Mouse (Mus musculus): ENCODE results near the gene Myh1.

Gene Myh1

DNA sequence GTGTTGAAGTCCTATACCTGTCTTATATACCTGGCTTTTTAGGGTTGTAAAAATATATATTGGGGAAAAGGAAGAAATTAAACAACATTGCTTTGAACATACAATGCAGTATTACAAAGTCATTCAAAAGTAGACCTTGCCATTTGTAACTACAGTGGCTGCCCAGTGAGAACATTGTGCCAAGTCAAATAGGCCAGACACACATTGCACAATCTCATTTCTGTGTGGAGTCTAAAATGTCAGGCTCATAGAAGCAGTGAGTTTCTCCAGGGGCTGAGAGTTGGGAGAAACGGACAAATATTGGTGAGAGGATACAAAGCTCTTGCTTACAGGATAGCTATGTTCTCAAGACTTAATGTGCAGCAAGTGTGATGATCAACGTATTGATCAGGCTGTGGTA, 30.1 kb downstream of the Myh1 start:
- no peak for DNase-seq (ENCODE audit: low read depth, low spot score)

DNA sequence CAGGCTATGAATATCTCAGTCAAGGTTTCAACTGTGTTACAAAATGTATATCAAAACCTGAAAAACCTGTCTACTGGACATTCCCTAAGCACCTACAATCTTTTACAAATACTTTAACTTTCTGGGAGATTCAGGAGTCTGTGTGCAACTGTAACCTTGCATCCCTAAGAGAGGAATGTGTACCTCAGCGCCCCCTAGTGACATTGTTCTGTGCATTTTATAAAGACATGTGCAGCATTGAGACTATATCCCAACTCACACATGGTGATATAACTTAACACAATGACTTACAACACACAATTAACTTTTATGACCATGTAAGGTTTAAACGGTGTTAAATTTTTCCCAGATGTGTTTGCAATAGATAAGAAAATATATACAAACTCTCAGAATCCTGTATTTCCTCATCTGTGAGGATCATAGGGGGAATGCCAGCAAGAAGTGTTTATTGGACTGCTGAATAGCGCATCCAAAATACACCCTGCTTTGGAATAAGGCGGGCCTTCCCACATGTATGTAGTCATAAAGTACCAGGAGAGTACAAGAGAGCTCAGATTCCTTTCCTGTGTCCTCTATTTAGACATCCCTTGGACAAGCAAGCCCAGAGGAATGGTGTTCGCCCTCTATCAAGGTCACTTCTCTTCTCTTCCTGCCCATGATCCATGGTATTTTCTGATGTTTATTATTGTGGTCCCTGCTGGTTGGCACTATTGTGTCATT, 35.9 kb downstream of the Myh1 start:
- peak; percentile 51 for DNase-seq (ENCODE audit: low read depth, low spot score)

DNA sequence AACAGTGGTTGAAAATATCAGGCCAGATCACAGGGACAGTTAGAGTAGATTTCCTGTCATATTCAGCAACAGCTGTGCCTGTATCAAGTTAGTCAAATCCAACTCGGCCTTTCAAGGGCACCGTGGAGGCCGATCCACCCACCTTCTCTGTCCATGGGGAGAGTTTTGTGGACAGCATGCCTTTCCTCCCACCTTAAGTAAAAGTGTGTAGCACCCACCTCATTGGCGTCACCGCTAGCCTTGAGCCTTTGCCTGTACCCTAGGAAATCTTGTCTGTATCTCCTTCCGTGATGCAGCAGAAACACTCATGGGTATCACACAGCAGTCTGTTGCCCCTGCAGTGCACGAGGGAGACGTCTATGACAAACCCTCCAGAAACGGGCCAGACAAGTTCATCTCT, 36.9 kb downstream of the Myh1 start:
- no peak for DNase-seq (ENCODE audit: low read depth, low spot score)

DNA sequence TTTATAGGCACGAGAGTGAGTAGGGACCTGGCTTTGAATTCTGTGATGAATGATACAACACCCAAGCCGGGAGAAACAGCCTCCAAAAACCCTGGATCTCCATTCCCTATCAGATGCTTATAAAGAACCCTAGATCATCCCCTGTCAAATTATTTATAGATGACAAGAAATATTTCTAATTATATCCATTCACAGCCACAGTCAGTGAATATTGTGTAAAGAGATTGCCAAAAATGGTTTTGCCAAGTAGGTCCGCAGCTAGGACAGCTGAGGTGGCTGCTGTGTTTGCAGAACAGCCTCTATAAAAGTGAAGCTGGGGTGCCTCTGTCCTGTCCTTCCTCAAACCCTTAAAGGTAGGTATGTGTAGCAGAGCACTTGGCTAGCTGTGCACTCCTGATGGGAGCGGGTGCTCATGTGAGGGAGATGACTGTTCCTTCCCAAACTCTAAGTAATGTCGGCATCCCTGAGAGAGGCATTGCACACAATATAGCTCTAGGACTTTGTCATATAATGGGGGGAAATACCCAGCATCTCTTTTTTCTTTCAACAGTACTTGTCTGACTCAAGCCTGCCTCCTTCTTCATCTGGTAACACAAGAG, 37.7 kb downstream of the Myh1 start, which contains the start of gene Myh4:
Gene Myh4 (plus strand): TSS at position 549 of the 599 bp plus-strand sequence.
- no peak for DNase-seq (ENCODE audit: low read depth, low spot score)

DNA sequence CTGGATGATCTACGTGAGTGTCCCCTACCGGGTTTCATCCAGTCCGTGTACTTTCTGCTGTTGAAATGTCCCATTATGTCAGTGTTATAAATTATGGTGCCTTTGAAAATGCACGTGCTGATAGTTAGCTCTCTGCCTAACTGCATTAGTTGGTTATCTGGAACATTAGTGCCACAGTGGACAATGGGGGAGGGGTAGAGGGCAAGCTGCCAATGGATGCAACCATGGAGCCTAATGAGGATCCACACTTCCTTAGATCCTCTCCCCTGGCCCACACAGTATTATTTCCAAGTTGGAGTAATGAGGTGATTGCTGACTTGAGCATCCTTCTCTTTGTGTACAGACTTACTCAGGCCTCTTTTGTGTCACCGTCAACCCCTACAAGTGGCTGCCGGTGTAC, 41.2 kb downstream of the Myh1 start:
- DNase-seq (ENCODE audit: low read depth, low spot score): no peak

DNA sequence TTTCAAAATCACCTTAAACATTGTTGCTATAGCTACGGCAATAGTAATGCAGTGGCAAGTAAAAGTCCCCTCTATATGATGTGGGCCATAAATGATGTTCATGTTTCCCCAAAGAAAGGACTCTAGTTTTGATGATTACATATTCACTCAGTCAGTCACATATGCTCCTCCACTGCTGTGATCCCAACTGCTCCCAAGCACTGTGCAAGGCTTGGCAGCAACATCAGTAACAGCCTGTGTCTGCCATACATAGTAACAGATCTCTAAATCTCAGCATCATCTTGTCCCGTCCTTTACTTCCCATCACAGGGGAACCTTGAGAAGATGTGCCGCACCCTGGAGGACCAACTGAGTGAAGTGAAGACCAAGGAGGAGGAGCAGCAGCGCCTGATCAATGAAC, 53.8 kb downstream of the Myh1 start:
- DNase-seq (ENCODE audit: low read depth, low spot score): no peak

DNA sequence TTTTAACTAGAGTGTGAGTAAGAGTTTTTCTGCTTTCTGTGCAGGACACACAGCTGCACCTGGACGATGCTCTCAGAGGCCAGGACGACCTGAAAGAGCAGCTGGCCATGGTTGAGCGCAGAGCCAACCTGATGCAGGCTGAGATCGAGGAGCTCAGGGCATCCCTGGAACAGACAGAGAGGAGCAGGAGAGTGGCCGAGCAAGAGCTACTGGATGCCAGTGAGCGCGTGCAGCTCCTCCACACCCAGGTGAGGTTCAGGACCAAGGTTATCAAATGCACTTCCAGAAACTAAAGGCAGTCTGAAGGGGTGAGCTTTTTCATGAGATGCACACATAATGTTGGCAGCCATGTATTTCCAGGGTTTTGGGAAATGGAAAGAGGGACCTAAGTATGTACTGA, 57.2 kb downstream of the Myh1 start:
- no peak for DNase-seq (ENCODE audit: low read depth, low spot score)

DNA sequence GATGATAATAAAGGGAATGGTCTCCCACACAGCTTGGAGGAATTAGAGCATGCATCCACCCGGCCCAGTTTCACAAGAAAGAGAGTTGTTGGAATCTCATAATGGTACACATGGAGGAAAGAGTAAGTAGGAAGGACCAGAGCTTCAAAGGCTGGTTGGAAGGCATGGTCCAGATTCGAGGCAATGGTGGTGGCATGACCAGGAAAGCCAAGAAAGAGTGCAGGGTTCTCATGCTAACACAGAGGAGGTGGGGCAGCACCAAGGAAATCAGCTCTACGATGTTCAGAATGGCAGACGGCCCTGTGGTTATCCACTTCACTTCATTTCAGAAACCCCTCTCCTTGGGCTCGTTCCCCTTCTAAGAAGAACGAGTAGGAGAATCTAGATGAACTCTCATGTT, 61.1 kb downstream of the Myh1 start:
- DNase-seq (ENCODE audit: low read depth, low spot score): no peak

Measured in forelimb bud, embryonic 11.5 days (tissue).